Mouse (Mus musculus): ENCODE measurements around the gene Dnajc11. TPM values are rescaled to one million over a fixed set of nuclear protein-coding genes. Genes with fewer than 3 reads are reported as not detected.

Gene Dnajc11
- polyA plus RNA-seq, 1 experiment = 31.6 TPM

DNA sequence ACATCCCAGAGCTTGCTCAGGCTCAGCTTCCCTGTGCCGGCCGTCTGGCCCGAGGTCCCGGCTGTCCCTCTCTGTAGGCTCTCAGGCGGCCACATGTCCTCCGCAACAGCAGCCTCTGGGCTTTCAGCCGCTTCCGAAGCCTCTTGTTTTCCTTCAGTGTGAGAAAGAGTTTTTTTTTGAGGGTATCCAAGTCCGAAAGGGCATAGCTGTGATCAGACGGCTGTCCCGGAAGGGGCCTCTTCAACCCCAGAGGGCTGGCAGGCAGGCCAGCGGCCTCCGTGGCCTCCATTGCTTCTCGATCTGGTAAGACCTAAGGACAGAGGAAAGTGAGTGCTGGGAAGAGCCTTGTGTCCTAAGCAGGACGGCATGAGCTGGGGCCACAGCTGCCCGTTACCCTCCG lies 49.6 kb downstream of the Dnajc11 start:
- no peak overlapping the region for H3K27ac ChIP-seq (ENCODE audit: insufficient read depth, low read length)
- H3K4me3 ChIP-seq (ENCODE audit: extremely low read depth, insufficient read depth, insufficient read length) = no peak overlapping the region
- no peak for DNase-seq (ENCODE audit: low read depth in 1 of 2, low spot score in 2 of 2)
- H3K4me1 ChIP-seq (ENCODE audit: control insufficient read depth, insufficient read depth, insufficient read length) = peaks cover 8% of the 10 kb centered on the region; the same call in 1 of the 2 replicates
- peaks cover 10% of the 10 kb centered on the region for H3K36me3 ChIP-seq (ENCODE audit: control insufficient read depth, insufficient read depth, low read length)
- no peaks in the 10 kb centered on the region for H3K27me3 ChIP-seq (ENCODE audit: control insufficient read depth, insufficient read depth, low read length)
- no peak for TF ChIP-seq POLR2A (IDR thresholded peaks at IDR 0.05; ENCODE audit: low read depth, low read length)
- no peak for TF ChIP-seq CTCF (IDR thresholded peaks at IDR 0.05; ENCODE audit: extremely low read depth, insufficient read depth, insufficient read length, insufficient replicate concordance)
- 91% methylated on average over 17 of the region's 17 CpGs for WGBS

DNA sequence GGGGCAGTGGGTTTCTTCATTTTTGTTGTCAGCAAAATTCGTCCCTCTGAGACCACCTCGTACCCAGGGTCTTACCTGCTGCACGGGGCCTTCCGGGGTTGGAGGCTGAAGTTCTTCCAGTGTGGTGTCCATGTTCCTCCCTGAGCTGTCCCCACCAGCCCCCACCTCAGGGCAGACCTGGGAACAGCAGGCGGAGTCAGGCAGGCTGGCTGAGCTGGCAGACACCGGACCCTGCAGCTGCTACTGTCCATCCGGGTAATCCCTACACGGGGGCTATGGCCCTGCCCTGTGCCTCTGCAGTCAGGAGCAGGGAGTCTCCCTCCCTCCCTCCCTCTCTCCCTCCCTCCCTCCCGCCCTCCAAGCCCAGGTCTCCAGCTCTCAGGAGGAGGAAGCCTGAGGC lies 50.1 kb downstream of the Dnajc11 start:
- H3K27ac ChIP-seq (ENCODE audit: insufficient read depth, low read length) = no peak overlapping the region
- H3K4me3 ChIP-seq (ENCODE audit: extremely low read depth, insufficient read depth, insufficient read length) = no peak overlapping the region
- no peak for DNase-seq (ENCODE audit: low read depth in 1 of 2, low spot score in 2 of 2)
- H3K27me3 ChIP-seq (ENCODE audit: control insufficient read depth, insufficient read depth, low read length) = no peaks in the 10 kb centered on the region
- H3K4me1 ChIP-seq (ENCODE audit: control insufficient read depth, insufficient read depth, insufficient read length) = peaks cover 8% of the 10 kb centered on the region; the same call in 1 of the 2 replicates
- no peak for TF ChIP-seq CTCF (IDR thresholded peaks at IDR 0.05; ENCODE audit: extremely low read depth, insufficient read depth, insufficient read length, insufficient replicate concordance)
- TF ChIP-seq POLR2A (IDR thresholded peaks at IDR 0.05; ENCODE audit: low read depth, low read length) = no peak
- H3K36me3 ChIP-seq (ENCODE audit: control insufficient read depth, insufficient read depth, low read length) = peaks cover 10% of the 10 kb centered on the region
- 75% methylated on average over 9 of the region's 9 CpGs for WGBS

DNA sequence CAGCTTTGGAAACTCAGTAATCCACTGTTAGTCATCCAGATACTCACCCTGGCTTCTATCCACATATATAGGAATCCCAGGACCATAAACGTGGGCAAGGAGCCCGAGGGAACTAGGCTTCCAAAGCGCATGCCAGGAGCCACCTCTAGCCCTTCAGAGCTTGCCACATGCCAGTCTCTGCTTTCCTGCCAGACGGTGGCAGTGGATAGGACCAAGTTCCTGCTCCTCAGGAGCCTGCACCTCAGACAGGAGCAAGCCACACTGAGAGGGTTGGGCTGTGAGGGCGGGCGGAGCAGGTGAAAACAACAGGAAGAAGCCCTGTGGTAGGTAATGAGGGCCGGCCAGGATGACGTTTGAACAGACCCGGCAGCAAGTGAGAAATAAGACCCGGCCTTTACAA lies 52.4 kb downstream of the Dnajc11 start:
- no peak overlapping the region; the same call in 1 of the 2 replicates for H3K27ac ChIP-seq (ENCODE audit: insufficient read depth, low read length)
- no peak for DNase-seq (ENCODE audit: low read depth in 1 of 2, low spot score in 2 of 2)
- no peak for TF ChIP-seq CTCF (IDR thresholded peaks at IDR 0.05; ENCODE audit: extremely low read depth, insufficient read depth, insufficient read length, insufficient replicate concordance)
- no peak for TF ChIP-seq POLR2A (IDR thresholded peaks at IDR 0.05; ENCODE audit: low read depth, low read length)
- 59% methylated on average over 10 of the region's 10 CpGs for WGBS
- no peak overlapping the region for H3K4me3 ChIP-seq (ENCODE audit: extremely low read depth, insufficient read depth, insufficient read length)
- peaks cover 9% of the 10 kb centered on the region for H3K36me3 ChIP-seq (ENCODE audit: control insufficient read depth, insufficient read depth, low read length)
- no peaks in the 10 kb centered on the region for H3K27me3 ChIP-seq (ENCODE audit: control insufficient read depth, insufficient read depth, low read length)
- H3K4me1 ChIP-seq (ENCODE audit: control insufficient read depth, insufficient read depth, insufficient read length) = peaks cover 8% of the 10 kb centered on the region; the same call in 1 of the 2 replicates

DNA sequence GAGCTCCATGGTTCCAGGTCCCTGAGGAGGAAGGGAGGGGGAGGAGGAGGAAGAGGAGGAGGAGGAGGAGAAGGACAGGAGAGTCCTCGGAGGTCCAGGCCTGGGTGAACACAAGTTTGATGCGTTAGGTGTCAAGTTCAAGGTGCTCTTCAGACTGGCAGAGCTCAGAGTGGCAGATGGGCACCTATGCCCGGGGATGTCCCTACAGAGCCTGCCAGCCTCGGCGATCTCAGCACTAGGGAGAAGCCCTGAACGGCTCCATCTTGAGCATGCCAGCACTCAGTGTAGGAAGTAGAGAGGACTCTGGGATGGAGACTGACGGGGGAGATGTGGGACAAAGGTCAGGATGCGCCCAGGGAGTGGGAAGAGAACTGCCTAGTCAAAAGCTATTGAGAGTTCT lies 53.2 kb downstream of the Dnajc11 start:
- Histone ChIP-seq H3K36me3 (ENCODE audit: control insufficient read depth, insufficient read depth, low read length) (peaks cover 12% of the 10 kb centered on the region), H3K27me3 (ENCODE audit: control insufficient read depth, insufficient read depth, low read length) (no peaks in the 10 kb centered on the region), H3K4me1 (ENCODE audit: control insufficient read depth, insufficient read depth, insufficient read length) (peaks cover 8% of the 10 kb centered on the region; the same call in 1 of the 2 replicates), H3K27ac (ENCODE audit: insufficient read depth, low read length) (no peak overlapping the region), H3K4me3 (ENCODE audit: extremely low read depth, insufficient read depth, insufficient read length) (no peak overlapping the region)
- 84% methylated on average over 8 of the region's 8 CpGs for WGBS
- no peak for TF ChIP-seq CTCF (IDR thresholded peaks at IDR 0.05; ENCODE audit: extremely low read depth, insufficient read depth, insufficient read length, insufficient replicate concordance)
- no peak for TF ChIP-seq POLR2A (IDR thresholded peaks at IDR 0.05; ENCODE audit: low read depth, low read length)
- DNase-seq (ENCODE audit: low read depth in 1 of 2, low spot score in 2 of 2) = no peak

DNA sequence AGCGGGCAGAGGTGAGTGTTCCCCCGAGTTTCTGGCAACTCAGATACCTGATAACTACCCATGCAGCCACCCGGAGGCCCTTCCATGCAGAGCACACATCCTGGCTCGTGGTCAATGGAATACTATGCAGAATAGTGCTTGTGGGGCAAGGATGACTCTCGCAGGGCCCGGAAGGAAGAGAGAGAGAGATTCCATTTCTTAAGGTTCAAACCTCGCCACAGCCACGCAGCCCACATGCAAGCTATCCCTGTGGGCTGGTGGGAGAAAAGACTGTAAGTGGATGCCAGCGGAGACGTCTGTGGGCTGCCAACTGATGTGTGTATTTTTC lies 54.5 kb downstream of the Dnajc11 start:
- no peak for TF ChIP-seq CTCF (IDR thresholded peaks at IDR 0.05; ENCODE audit: extremely low read depth, insufficient read depth, insufficient read length, insufficient replicate concordance)
- TF ChIP-seq POLR2A (IDR thresholded peaks at IDR 0.05; ENCODE audit: low read depth, low read length) = no peak
- Histone ChIP-seq H3K4me1 (ENCODE audit: control insufficient read depth, insufficient read depth, insufficient read length) (peaks cover 8% of the 10 kb centered on the region; the same call in 1 of the 2 replicates), H3K36me3 (ENCODE audit: control insufficient read depth, insufficient read depth, low read length) (peaks cover 12% of the 10 kb centered on the region), H3K4me3 (ENCODE audit: extremely low read depth, insufficient read depth, insufficient read length) (peak overlapping the region; percentile 97; the same call in 1 of the 2 replicates), H3K27me3 (ENCODE audit: control insufficient read depth, insufficient read depth, low read length) (no peaks in the 10 kb centered on the region), H3K27ac (ENCODE audit: insufficient read depth, low read length) (0 out of 2 replicates have a peak overlapping the region, but pooled peaks have one; percentile 72)
- no peak for DNase-seq (ENCODE audit: low read depth in 1 of 2, low spot score in 2 of 2)
- 22% methylated on average over 10 of the region's 10 CpGs for WGBS

DNA sequence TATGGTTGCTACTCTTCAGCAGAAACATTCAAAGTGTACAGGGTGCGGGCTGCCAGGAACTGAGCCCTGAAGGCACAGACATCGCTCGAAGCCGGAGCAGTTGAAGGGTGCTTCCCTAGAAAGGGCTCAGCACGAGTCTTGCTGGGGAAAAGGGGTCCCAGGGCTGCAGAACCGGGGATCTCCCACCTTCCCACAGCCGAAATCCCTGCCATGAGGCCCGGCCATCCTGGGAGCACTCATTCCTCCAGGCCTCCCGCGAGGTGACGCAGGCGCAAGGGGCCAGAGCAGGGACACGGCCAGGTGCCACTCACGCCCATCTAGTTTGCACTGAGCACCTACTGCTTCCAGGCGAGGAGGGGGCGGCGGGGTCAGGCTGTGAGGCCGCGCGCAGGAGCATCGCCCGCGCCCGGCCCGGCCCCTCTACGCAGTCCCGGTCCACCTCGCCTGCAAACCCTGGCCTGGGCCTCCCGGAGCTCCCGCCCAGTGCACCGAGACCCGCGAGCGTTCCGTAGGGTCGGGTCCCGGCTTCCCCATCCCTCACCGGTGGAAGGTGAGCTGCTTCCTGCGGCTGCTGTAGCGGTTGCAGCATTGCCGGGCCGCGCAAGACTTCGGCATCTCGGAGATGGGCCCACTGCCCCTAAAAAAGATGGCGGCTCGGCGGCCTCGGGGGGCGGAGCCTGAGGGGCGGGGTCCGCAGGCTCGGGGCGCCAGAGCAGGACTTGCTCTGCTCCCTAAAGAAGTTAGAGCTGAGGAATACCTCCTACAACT lies 55.0 kb downstream of the Dnajc11 start, which contains the start of gene Thap3:
TSS of gene Thap3 (minus strand) at position 656 of the 768 bp plus-strand sequence.
- DNase-seq (ENCODE audit: low read depth in 1 of 2, low spot score in 2 of 2) = peak in 1 of 2 experiments; percentile 82
- Histone ChIP-seq H3K27me3 (ENCODE audit: control insufficient read depth, insufficient read depth, low read length) (no peaks in the 10 kb centered on the region), H3K4me1 (ENCODE audit: control insufficient read depth, insufficient read depth, insufficient read length) (peaks cover 8% of the 10 kb centered on the region; the same call in 1 of the 2 replicates), H3K36me3 (ENCODE audit: control insufficient read depth, insufficient read depth, low read length) (peaks cover 10% of the 10 kb centered on the region; the same call in 1 of the 2 replicates), H3K4me3 (ENCODE audit: extremely low read depth, insufficient read depth, insufficient read length) (peak within 1 kb of the TSS; percentile 97), H3K27ac (ENCODE audit: insufficient read depth, low read length) (peak within 1 kb of the TSS; percentile 72)
- under 1% methylated on average over 54 of the region's 54 CpGs for WGBS
- peak; percentile 9 for TF ChIP-seq POLR2A (IDR thresholded peaks at IDR 0.05; ENCODE audit: low read depth, low read length)
- TF ChIP-seq CTCF (IDR thresholded peaks at IDR 0.05; ENCODE audit: extremely low read depth, insufficient read depth, insufficient read length, insufficient replicate concordance) = no peak

DNA sequence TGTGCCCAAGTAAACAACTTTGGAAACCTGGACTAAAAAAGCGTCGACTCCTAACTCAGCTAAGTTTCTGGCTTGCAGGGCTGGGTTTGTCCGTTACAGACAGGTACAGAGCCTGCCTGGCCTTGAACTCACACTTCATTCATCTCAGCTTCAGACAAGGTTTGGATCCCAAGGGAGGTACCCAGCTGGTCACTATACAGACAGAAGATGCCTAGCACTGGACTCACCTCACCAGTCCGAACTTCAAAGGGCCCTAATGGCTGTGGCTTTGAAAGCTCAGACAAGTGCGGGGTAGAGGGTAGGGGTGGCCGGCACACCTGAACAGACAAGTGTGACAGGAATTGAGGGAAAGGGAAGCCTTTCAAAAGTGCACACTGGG lies 55.6 kb downstream of the Dnajc11 start:
- TF ChIP-seq CTCF (IDR thresholded peaks at IDR 0.05; ENCODE audit: extremely low read depth, insufficient read depth, insufficient read length, insufficient replicate concordance) = no peak
- 54% methylated on average over 6 of the region's 6 CpGs for WGBS
- H3K27ac ChIP-seq (ENCODE audit: insufficient read depth, low read length) = no peak overlapping the region

More for the DNA sequence above, 55.6 kb downstream of the Dnajc11 start:
- Histone ChIP-seq H3K27me3 (ENCODE audit: control insufficient read depth, insufficient read depth, low read length) (no peaks in the 10 kb centered on the region), H3K4me3 (ENCODE audit: extremely low read depth, insufficient read depth, insufficient read length) (peak overlapping the region; percentile 97; the same call in 1 of the 2 replicates), H3K36me3 (ENCODE audit: control insufficient read depth, insufficient read depth, low read length) (peaks cover 9% of the 10 kb centered on the region; the same call in 1 of the 2 replicates), H3K4me1 (ENCODE audit: control insufficient read depth, insufficient read depth, insufficient read length) (peaks cover 8% of the 10 kb centered on the region; the same call in 1 of the 2 replicates)
- no peak for DNase-seq (ENCODE audit: low read depth in 1 of 2, low spot score in 2 of 2)
